Comparison of ENCODE assay signal across 33 mouse cellular contexts in genomic region chr17:56925998-56926397, GRCm38 (mm10). TPM values are rescaled to one million over a fixed set of nuclear protein-coding genes. Genes with fewer than 3 reads are reported as not detected.
DNase-seq lines count a peak whose midpoint lies in the region; ATAC-seq and TF ChIP-seq lines count a peak whose summit lies in the region.
"Had no signal": no experiment of that assay in that cellular context is flagged by ENCODE, and none has a peak within 500 bp of the region (broad histone marks: within the 10 kb centered on the region; RNA-seq: fewer than 3 reads in every experiment).

No protein-coding gene starts in this region.

- H3K27ac ChIP-seq in MEL (ENCODE audit: control insufficient read depth, low read depth, low read length) = no peak overlapping the region
- H3K27ac ChIP-seq: embryonic facial prominence, embryonic 12.5 days; embryonic facial prominence, embryonic 15.5 days; heart, embryonic 15.5 days; hindbrain, embryonic 10.5 days; hindbrain, embryonic 13.5 days had no signal

- H3K79me2 ChIP-seq in MEL (ENCODE audit: control insufficient read depth, insufficient read depth, low read length, poor library complexity) = peaks cover 22% of the 10 kb centered on the region

- H3K9ac ChIP-seq in MEL (ENCODE audit: control insufficient read depth, low read depth, low read length, poor library complexity, severe bottlenecking) = no peak overlapping the region
- H3K9ac ChIP-seq: embryonic facial prominence, embryonic 12.5 days; embryonic facial prominence, embryonic 15.5 days; heart, embryonic 15.5 days; hindbrain, embryonic 13.5 days had no signal

- peak; percentile 39 to 48; a peak in 2 of 4 replicates for TF ChIP-seq EP300 in MEL (IDR thresholded peaks at IDR 0.05; ENCODE audit: low read depth in 1 of 2, low read length in 2 of 2)

- no peaks in the 10 kb centered on the region for H3K27me3 ChIP-seq in MEL (ENCODE audit: control insufficient read depth in 1 of 2, insufficient read depth in 2 of 2, low read length in 2 of 2)
- H3K27me3 ChIP-seq: CH12.LX; embryonic facial prominence, embryonic 12.5 days; embryonic facial prominence, embryonic 15.5 days; heart, embryonic 15.5 days; hindbrain, embryonic 13.5 days had no signal

- no peak for TF ChIP-seq CTCF in MEL (IDR thresholded peaks at IDR 0.05 in 2 of 3, conservative IDR thresholded peaks at IDR 0.05 in 1 of 3; ENCODE audit: control insufficient read depth in 1 of 3, insufficient read depth in 1 of 3, low read depth in 2 of 3, low read length in 3 of 3, poor library complexity in 1 of 3, severe bottlenecking in 1 of 3)

- no peak for TF ChIP-seq POLR2A in MEL (IDR thresholded peaks at IDR 0.05; ENCODE audit: control insufficient read depth in 1 of 2, insufficient read depth in 1 of 2, low read depth in 1 of 2, low read length in 2 of 2, poor library complexity in 1 of 2)

- peaks cover 7 to 18% of the 10 kb centered on the region in 2 experiments for H3K36me3 ChIP-seq in MEL (ENCODE audit: control insufficient read depth in 1 of 2, insufficient read depth in 2 of 2, low read length in 2 of 2)

- peak; percentile 85 for ATAC-seq in activated CD4-positive, CD25-positive, alpha-beta regulatory T cell, adult 4 months
- ATAC-seq: forebrain, embryonic 14.5 days; hindbrain, embryonic 16.5 days; intestine, postnatal 0 days had no signal

- H3K4me3 ChIP-seq in MEL (ENCODE audit: control insufficient read depth in 1 of 2, insufficient read depth in 1 of 2, low read depth in 2 of 2, low read length in 2 of 2) = no peak overlapping the region
- H3K4me3 ChIP-seq: embryonic facial prominence, embryonic 12.5 days; embryonic facial prominence, embryonic 15.5 days; heart, embryonic 15.5 days; hindbrain, embryonic 10.5 days; hindbrain, embryonic 13.5 days had no signal

- DNase-seq in thymus, postnatal 4 days = peak; percentile 23
- no peak for DNase-seq in thymus, postnatal 10 days (ENCODE audit: low spot score in 2 of 2)
- peak; percentile 37 for DNase-seq in MEL (ENCODE audit: low read depth, low spot score)
- no peak for DNase-seq in gastrocnemius, adult 8-10 months (ENCODE audit: low spot score in 2 of 2)
- DNase-seq in kidney, adult 8-10 months = no peak
- DNase-seq in kidney, postnatal 25 days = no peak
- DNase-seq: adrenal gland, adult 2 months; adrenal gland, postnatal 14 days; cerebellum, adult 11 months; cerebellum, adult 2 months; cerebellum, postnatal 25 days; gastrocnemius, postnatal 10 days; gastrocnemius, postnatal 36 days; heart, postnatal 10 days; heart, postnatal 36 days had no signal

- peaks cover 10 to 29% of the 10 kb centered on the region in 2 experiments for H3K4me1 ChIP-seq in MEL (ENCODE audit: control insufficient read depth in 1 of 2, insufficient read depth in 2 of 2, low read length in 2 of 2)
- H3K4me1 ChIP-seq: embryonic facial prominence, embryonic 15.5 days had no signal

- H3K9me3 ChIP-seq in MEL (replicated peaks; ENCODE audit: insufficient read depth, low read length) = no peaks in the 10 kb centered on the region
- H3K9me3 ChIP-seq: embryonic facial prominence, embryonic 12.5 days; embryonic facial prominence, embryonic 15.5 days; G1E; heart, embryonic 15.5 days; hindbrain, embryonic 10.5 days; hindbrain, embryonic 13.5 days had no signal

- no peak for TF ChIP-seq RAD21 in MEL (IDR thresholded peaks at IDR 0.05; ENCODE audit: low read depth, low read length)

TF ChIP-seq in MEL, 35 proteins besides CTCF, POLR2A, EP300 and RAD21:
- TF ChIP-seq TBP (IDR thresholded peaks at IDR 0.05; ENCODE audit: low read depth, low read length) = no peak
- no peak for TF ChIP-seq CHD1 (IDR thresholded peaks at IDR 0.05; ENCODE audit: low read depth, low read length)
- TF ChIP-seq TAL1 (IDR thresholded peaks at IDR 0.05; ENCODE audit: low read length) = peak; percentile 32; the same call in 1 of the 2 replicates
- no peak for TF ChIP-seq MXI1 (IDR thresholded peaks at IDR 0.05; ENCODE audit: low read depth, low read length)
- TF ChIP-seq ZNF384 (IDR thresholded peaks at IDR 0.05; ENCODE audit: low read depth, low read length) = peak; percentile 84
- 0 out of 2 replicates have a peak, but pooled peaks have one; percentile 18 for TF ChIP-seq GATA1 (IDR thresholded peaks at IDR 0.05; ENCODE audit: low read depth, low read length)
- TF ChIP-seq MAX (IDR thresholded peaks at IDR 0.05; ENCODE audit: low read length) = no peak
- TF ChIP-seq ETS1 (IDR thresholded peaks at IDR 0.05; ENCODE audit: low read depth, low read length) = peak; percentile 10; the same call in 1 of the 2 replicates
- no peak for TF ChIP-seq E2F4 (IDR thresholded peaks at IDR 0.05; ENCODE audit: borderline replicate concordance, low read depth, low read length)
- 0 out of 2 replicates have a peak, but pooled peaks have one; percentile 7 for TF ChIP-seq NRF1 (IDR thresholded peaks at IDR 0.05; ENCODE audit: insufficient read depth, low read depth, low read length, poor library complexity, severe bottlenecking)
- peak; percentile 35; the same call in 1 of the 2 replicates for TF ChIP-seq TCF12 (IDR thresholded peaks at IDR 0.05; ENCODE audit: low read depth, low read length)

RNA-seq across cellular contexts. Expression of gene Mllt1, which starts 9.2 kb away (rescaled TPM):
- total RNA-seq in MEL (2012; rRNA removed) = 21.7 and 25.0 TPM in 2 replicates
- 10 to 100 TPM in 1 of 2 experiments, not detected in 1; 63.0 TPM for polyA plus RNA-seq in MEL (2012; ENCODE audit: insufficient read depth in 1 of 2, insufficient read length in 2 of 2, low read depth in 1 of 2, low replicate concordance in 2 of 2, missing spikeins in 1 of 2)
- 1 to 10 TPM; 4.6 to 6.4 TPM for polyA plus RNA-seq in activated CD4-positive, CD25-positive, alpha-beta regulatory T cell, adult 4 months (2017; shearing (Covaris generic))
- total RNA-seq in gastrocnemius, adult 8-10 months (2022) = 10 to 100 TPM; 19.5 to 24.2 (median 21.8) TPM

RNA-seq across cellular contexts. Expression of gene 1700061G19Rik, which starts 50.7 kb away (rescaled TPM):
- total RNA-seq in MEL (2012; rRNA removed) = 0.26 and 0.27 TPM in 2 replicates
- under 1 TPM in 1 of 2 experiments, not detected in 1; 0.68 TPM for polyA plus RNA-seq in MEL (2012; ENCODE audit: insufficient read depth in 1 of 2, insufficient read length in 2 of 2, low read depth in 1 of 2, low replicate concordance in 2 of 2, missing spikeins in 1 of 2)
- under 1 TPM; 0.28 to 0.37 TPM for polyA plus RNA-seq in activated CD4-positive, CD25-positive, alpha-beta regulatory T cell, adult 4 months (2017; shearing (Covaris generic))
- not detected for total RNA-seq in gastrocnemius, adult 8-10 months (2022)
- total RNA-seq: gastrocnemius, postnatal 36 days; heart, adult 8-10 months; heart, postnatal 36 days had no signal
- polyA plus RNA-seq: cerebellum, adult 2 months; G1E had no signal

RNA-seq across cellular contexts. Expression of gene Acsbg2, which starts 51.8 kb away (rescaled TPM):
- total RNA-seq in MEL (2012; rRNA removed) = not detected in 2 replicates
- polyA plus RNA-seq in MEL (2012; ENCODE audit: insufficient read depth in 1 of 2, insufficient read length in 2 of 2, low read depth in 1 of 2, low replicate concordance in 2 of 2, missing spikeins in 1 of 2) = not detected
- under 1 TPM in 1 of 2 experiments, not detected in 1; 0.21 TPM for polyA plus RNA-seq in activated CD4-positive, CD25-positive, alpha-beta regulatory T cell, adult 4 months (2017; shearing (Covaris generic))
- total RNA-seq in gastrocnemius, adult 8-10 months (2022) = not detected
- total RNA-seq: CH12.LX; common myeloid progenitor, adult 5-6 weeks; gastrocnemius, postnatal 10 days; gastrocnemius, postnatal 36 days; granulocyte monocyte progenitor cell, adult 5-6 weeks; heart, adult 8-10 months; heart, postnatal 10 days; heart, postnatal 36 days had no signal
- polyA plus RNA-seq: C2C12; embryonic facial prominence, embryonic 12.5 days; forebrain, embryonic 11.5 days; forebrain, embryonic 14.5 days; G1E; heart, embryonic 11.5 days; heart, embryonic 15.5 days; hindbrain, embryonic 10.5 days; hindbrain, embryonic 16.5 days; intestine, embryonic 14.5 days; intestine, postnatal 0 days had no signal

RNA-seq across cellular contexts. Expression of gene Acer1, which starts 55.9 kb away (rescaled TPM):
- not detected in 2 replicates for total RNA-seq in MEL (2012; rRNA removed)
- polyA plus RNA-seq in MEL (2012; ENCODE audit: insufficient read depth in 1 of 2, insufficient read length in 2 of 2, low read depth in 1 of 2, low replicate concordance in 2 of 2, missing spikeins in 1 of 2) = under 1 TPM in 1 of 2 experiments, not detected in 1; 0.03 TPM
- polyA plus RNA-seq in activated CD4-positive, CD25-positive, alpha-beta regulatory T cell, adult 4 months (2017; shearing (Covaris generic)) = not detected
- not detected for total RNA-seq in gastrocnemius, adult 8-10 months (2022)
- total RNA-seq: adrenal gland, postnatal 14 days; CH12.LX; common myeloid progenitor, adult 5-6 weeks; G1E; gastrocnemius, postnatal 10 days; gastrocnemius, postnatal 36 days; granulocyte monocyte progenitor cell, adult 5-6 weeks; heart, adult 8-10 months; heart, postnatal 10 days; heart, postnatal 36 days had no signal
- polyA plus RNA-seq: C2C12; cerebellum, adult 2 months; embryonic facial prominence, embryonic 12.5 days; forebrain, embryonic 11.5 days; forebrain, embryonic 14.5 days; G1E; heart, embryonic 11.5 days; hindbrain, embryonic 10.5 days; hindbrain, embryonic 13.5 days; hindbrain, embryonic 16.5 days had no signal

Comparison
In these comparisons a context has a peak if more than half of its experiments do, and no peak if none do; other contexts are left out.
1. DNase-seq: peak in thymus, postnatal 4 days (single experiment) and MEL (single experiment); none in thymus, postnatal 10 days (0 of 2), gastrocnemius, adult 8-10 months (0 of 2), kidney, adult 8-10 months (0 of 2) and kidney, postnatal 25 days (0 of 2).